Mouse (Mus musculus) layer of hippocampus, adult 2 months (tissue): Measurements from ENCODE around the gene Klrc3. TPM values are rescaled to one million over a fixed set of nuclear protein-coding genes. Genes with fewer than 3 reads are reported as not detected.
"Not testable (repeated sequence)": the region's sequence is repeated elsewhere in the genome, so short reads cannot be mapped to it uniquely, and the experiment has no call there.

ENCODE experiments used
- DNase-seq, 2 experiments: peaks; one replicate each; pipeline ENCODE4 v3.0.0; 2022; ENCODE audit warnings: low spot score in 2 of 2
- H3K27ac ChIP-seq: fragments of 200-600 bp; 2 replicates; pipeline ENCODE4 v1.8.1; 2022
- H3K4me3 ChIP-seq: fragments of 200-600 bp; 2 replicates; pipeline ENCODE4 v1.8.1; 2022; ENCODE audit warnings: mild to moderate bottlenecking
- CTCF ChIP-seq: fragments of 200-600 bp; conservative IDR thresholded peaks from 2 replicates; pipeline ENCODE4 v1.8.1; 2022; ENCODE audit warnings: antibody characterized with exemption, mild to moderate bottlenecking, moderate library complexity
- long read RNA-seq, 2 experiments: library from polyadenylated mRNA; stranded (forward); transcript quantifications; one replicate each; pipeline ENCODE4 v2.0.0; 2021; ENCODE audit warnings: borderline mapping rate in 2 of 2
- microRNA-seq, 2 experiments: library from miRNA; unstranded; fragments of <30 nt; microRNA quantifications; one replicate each; pipeline ENCODE4 v1.2.0; 2021
- total RNA-seq, 2 experiments: library from RNA; stranded (reverse); gene quantifications; 2 replicates each; pipeline ENCODE4 v1.2.3; 2021

Gene Klrc3
- not detected for total RNA-seq
- long read RNA-seq, experiment 1 = 0 reads
- long read RNA-seq, experiment 2 = 0 reads

GRCm38 (mm10) chr6:129643237-129643636 lies at the start of gene Klrc3:
Klrc3 (minus strand) TSS chr6:129643337.
- DNase-seq, H3K27ac ChIP-seq, H3K4me3 ChIP-seq: not testable (repeated sequence)

- not testable (repeated sequence) for H3K4me3 ChIP-seq, H3K27ac ChIP-seq, DNase-seq
Observed at GRCm38 (mm10) chr6:129691436-129691835, 48.3 kb upstream of the Klrc3 start.

- Histone ChIP-seq H3K27ac (no peak overlapping the region), H3K4me3 (no peak overlapping the region)
- no peak for DNase-seq
- no peak for TF ChIP-seq CTCF
Observed at GRCm38 (mm10) chr6:129680379-129680778, 37.2 kb upstream of the Klrc3 start.

GRCm38 (mm10) chr6:129678873-129679272 lies 35.7 kb upstream of the Klrc3 start, which contains the start of gene Klrc1:
Klrc1 (minus strand) TSS chr6:129678973.
- no peak within 1 kb of the TSS for H3K4me3 ChIP-seq
- TF ChIP-seq CTCF = no peak
- no peak within 1 kb of the TSS for H3K27ac ChIP-seq
- DNase-seq = no peak

DNA sequence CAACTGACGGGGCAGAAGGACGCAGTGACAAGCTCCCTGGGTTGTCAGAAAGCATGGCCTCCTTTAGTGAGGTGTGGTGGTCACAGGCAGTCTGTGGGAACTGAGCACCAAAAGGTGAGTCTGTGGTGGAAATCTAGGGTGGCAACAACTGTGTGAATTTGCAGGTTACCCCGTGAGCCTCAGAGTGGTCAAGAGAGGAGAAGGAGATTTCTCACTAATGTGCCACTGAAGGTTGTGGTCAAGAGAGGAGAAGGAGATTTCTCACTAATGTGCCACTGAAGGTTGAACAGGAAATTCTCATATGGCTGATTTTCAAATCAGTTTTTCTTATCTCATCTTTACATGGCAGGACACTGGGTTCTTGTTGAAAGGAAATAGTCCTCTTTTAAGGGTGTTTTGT lies 18.2 kb upstream of the Klrc3 start:
- H3K27ac ChIP-seq, H3K4me3 ChIP-seq, DNase-seq: not testable (repeated sequence)

GRCm38 (mm10) chr6:129660589-129660988 lies 17.5 kb upstream of the Klrc3 start, which contains the start of gene Klrc2:
Klrc2 (minus strand) TSS chr6:129660689.
- H3K27ac ChIP-seq, DNase-seq, H3K4me3 ChIP-seq: not testable (repeated sequence)

GRCm38 (mm10) chr6:129644054-129644453 lies 917 bp upstream of the Klrc3 start:
- not testable (repeated sequence) for H3K4me3 ChIP-seq, DNase-seq, H3K27ac ChIP-seq

DNA sequence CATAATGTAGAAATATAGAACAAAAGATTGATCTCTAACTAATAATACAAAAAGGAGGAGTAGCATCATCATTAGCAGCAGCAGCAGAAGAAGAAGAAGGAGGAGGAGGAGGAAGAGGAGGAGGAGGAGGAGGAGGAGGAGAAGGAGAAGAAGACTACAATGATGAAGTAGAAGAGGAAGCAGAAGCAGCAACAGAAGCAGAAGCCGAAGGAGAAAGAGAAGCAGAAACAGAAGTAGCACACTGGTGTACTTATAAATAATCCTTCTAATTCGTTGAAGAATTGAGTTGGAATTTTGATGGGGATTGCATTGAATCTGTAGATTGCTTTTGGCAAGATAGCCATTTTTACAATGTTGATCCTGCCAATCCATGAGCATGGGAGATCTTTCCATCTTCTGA lies 12.1 kb downstream of the Klrc3 start:
- H3K27ac ChIP-seq, H3K4me3 ChIP-seq, DNase-seq: not testable (repeated sequence)

- H3K27ac ChIP-seq = no peak within 1 kb of the TSS
- DNase-seq = no peak
- no peak for TF ChIP-seq CTCF
- no peak within 1 kb of the TSS for H3K4me3 ChIP-seq
Observed at GRCm38 (mm10) chr6:129623735-129624134, 19.4 kb downstream of the Klrc3 start, which contains the start of gene Klrk1. Klrk1 (minus strand) TSS chr6:129623864.

GRCm38 (mm10) chr6:129608372-129608771 lies 34.8 kb downstream of the Klrc3 start:
- Histone ChIP-seq H3K4me3 (no peak overlapping the region), H3K27ac (no peak overlapping the region)
- no peak for DNase-seq
- no peak for TF ChIP-seq CTCF

GRCm38 (mm10) chr6:129591508-129591907 lies 51.6 kb downstream of the Klrc3 start, which contains the start of gene Klrd1:
Klrd1 (plus strand) TSS chr6:129591782.
- Histone ChIP-seq H3K27ac (no peak within 1 kb of the TSS), H3K4me3 (no peak within 1 kb of the TSS)
- no peak for DNase-seq
- TF ChIP-seq CTCF = no peak

Small RNAs within 50 kb of the gene (microRNA-seq; reads per million reads assigned to microRNA genes)
- gene Mir680-1 = 0 reads per million in 2 experiments

Other genes starting within 250 kb of the Klrc3 start
- not detected for gene Clec1b, start 246.0 kb downstream of the Klrc3 start, total RNA-seq
- not detected for gene Clec9a, start 234.5 kb downstream of the Klrc3 start, total RNA-seq
- 1 to 10 TPM; 4.1 to 5.7 TPM for gene Clec1a, start 191.3 kb downstream of the Klrc3 start, total RNA-seq
- gene Olr1, start 136.2 kb downstream of the Klrc3 start, total RNA-seq = not detected
- gene Tmem52b, start 130.8 kb downstream of the Klrc3 start, total RNA-seq = not detected
- 100 to 1,000 TPM; 675 to 689 TPM for gene Gabarapl1, start 110.2 kb downstream of the Klrc3 start, total RNA-seq
- gene Klre1, start 65.4 kb downstream of the Klrc3 start, total RNA-seq = not detected
- gene Klrd1, start 51.6 kb downstream of the Klrc3 start, total RNA-seq = not detected
- not detected for gene Klrk1, start 19.5 kb downstream of the Klrc3 start, total RNA-seq
- gene Klrc2, start 17.4 kb upstream of the Klrc3 start, total RNA-seq = not detected
- gene Klrc1, start 35.6 kb upstream of the Klrc3 start, total RNA-seq = not detected
- not detected for gene Klri1, start 73.8 kb upstream of the Klrc3 start, total RNA-seq
- not detected for gene Klri2, start 97.1 kb upstream of the Klrc3 start, total RNA-seq
- not detected for gene Gm156, start 140.9 kb upstream of the Klrc3 start, total RNA-seq
- not detected for gene Gm17631, start 219.3 kb upstream of the Klrc3 start, total RNA-seq
- gene Klra17, start 233.3 kb upstream of the Klrc3 start, total RNA-seq = not detected